Comparison of ENCODE assay signal across 13 mouse cellular contexts in genomic region chr9:117169196-117169595, GRCm38 (mm10).
DNase-seq lines count a peak whose midpoint lies in the region; ATAC-seq lines count a peak whose summit lies in the region.
"Had no signal": no experiment of that assay in that cellular context is flagged by ENCODE, and none has a peak within 500 bp of the region (broad histone marks: within the 10 kb centered on the region; RNA-seq: fewer than 3 reads in every experiment).

No protein-coding gene starts in this region.

- ATAC-seq in cerebellum, adult (ENCODE audit: insufficient number of reproducible peaks, low FRiP score, low TSS enrichment), result no peak
- ATAC-seq: forebrain, embryonic 14.5 days; forebrain, embryonic 16.5 days had no signal

- DNase-seq in cerebellum, adult 9-11 months, result peak; percentile 2
- DNase-seq in cerebellum, postnatal 14 days, result peak; percentile 69 to 82
- no peak for DNase-seq in cerebellum, adult 11-12 months
- DNase-seq in cerebellum, postnatal 36 days, result peak; percentile 34 to 39
- no peak for DNase-seq in cerebellum, adult 8-10 months
- DNase-seq: adrenal gland, adult 2 months; adrenal gland, postnatal 10 days; adrenal gland, postnatal 25 days; embryo, embryonic 11 days; gastrocnemius, adult 2 months had no signal

Comparison
In these comparisons a context has a peak if more than half of its experiments do, and no peak if none do; other contexts are left out.
1. DNase-seq: peak in cerebellum, adult 9-11 months (single experiment), cerebellum, postnatal 14 days (2 of 2) and cerebellum, postnatal 36 days (2 of 2); none in cerebellum, adult 11-12 months (single experiment) and cerebellum, adult 8-10 months (single experiment).